Mouse (Mus musculus): ENCODE results near the gene Zfp446. TPM values are rescaled to one million over a fixed set of nuclear protein-coding genes. Genes with fewer than 3 reads are reported as not detected.

The Zfp446 gene
- total RNA-seq (2023), result 9.0 TPM

DNA sequence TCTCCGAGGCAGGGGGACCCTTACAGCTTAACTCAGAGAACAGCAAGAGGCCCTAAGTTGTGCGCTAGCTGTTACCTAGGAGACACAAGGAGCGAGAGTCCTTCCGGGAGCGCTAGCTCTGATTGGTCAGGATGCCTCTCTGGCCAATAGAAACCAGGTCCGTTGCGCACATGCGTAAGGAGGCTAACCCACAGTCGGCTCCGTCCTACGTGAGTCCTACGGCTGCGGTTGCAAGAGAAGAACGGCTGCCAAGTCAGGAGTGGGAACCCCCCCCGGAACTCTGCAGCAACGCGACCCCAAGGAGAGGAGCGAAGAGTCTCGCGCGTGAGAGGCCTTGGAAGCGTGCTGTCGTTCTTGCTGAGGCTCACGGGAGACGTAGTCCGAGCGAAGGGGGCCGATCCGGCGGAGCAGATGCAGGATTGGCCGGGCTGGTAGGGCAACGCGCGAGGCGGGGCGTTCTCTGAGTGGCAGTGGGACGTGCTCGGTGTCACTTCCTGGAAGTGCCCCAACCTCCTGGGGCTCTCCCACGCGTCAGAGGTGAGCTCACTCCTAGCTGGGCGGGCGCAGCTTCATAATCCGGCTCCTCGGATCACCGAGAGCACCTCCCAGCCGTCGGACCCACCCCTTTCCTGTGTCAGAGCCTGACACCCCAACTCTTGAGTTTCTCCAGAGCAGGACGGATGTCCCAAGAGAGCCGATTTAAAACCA lies at the start of gene Zfp446:
Gene Zfp446 (plus strand): TSS at position 167 of the 708 bp plus-strand sequence.

GRCm38 (mm10) chr7:12965678-12966091 lies 12.0 kb upstream of the Zfp446 start, which contains the start of gene Zfp324:
TSS of gene Zfp324 (plus strand) at chr7:12965838.

DNA sequence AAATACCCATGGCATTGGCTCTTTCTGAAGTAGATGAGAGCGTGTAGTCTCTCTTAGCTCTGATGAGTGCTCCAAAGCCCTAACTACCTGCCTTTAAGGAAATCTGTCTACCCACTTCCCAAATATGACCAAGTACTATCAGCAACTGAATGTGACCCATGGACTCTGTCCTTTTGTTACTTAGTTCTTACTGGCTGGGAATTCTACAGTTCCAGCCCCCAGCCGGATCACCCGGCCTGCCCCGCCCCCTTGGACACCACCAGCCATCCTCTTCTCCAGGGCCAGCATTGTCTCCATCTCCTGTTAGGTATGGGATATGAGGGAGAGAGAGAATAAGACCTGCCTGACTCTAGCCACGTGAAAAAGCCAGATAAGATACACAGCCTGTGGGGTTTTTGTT lies 20.4 kb downstream of the Zfp446 start, which contains the start of gene Slc27a5:
Gene Slc27a5 (minus strand): TSS at position 140 of the 400 bp plus-strand sequence.

DNA sequence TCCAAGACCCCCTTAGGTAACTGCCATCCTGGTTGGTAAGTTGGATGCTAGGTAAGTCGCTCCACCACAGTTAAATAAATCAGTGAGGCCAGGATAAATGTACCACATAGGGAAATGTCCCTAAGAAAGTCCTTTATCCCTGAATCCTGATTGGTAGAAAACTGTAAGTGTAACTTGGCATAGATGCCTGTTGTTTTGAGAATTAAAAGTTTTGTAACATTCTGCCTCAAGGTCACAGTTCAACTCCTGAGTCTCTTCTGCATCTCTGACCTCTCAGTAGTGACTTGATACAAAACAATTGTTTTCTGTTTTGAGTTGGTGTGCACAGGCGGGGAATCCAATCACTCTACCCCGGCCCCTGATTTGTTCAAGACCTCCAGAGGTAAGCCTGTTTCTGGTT lies 21.2 kb downstream of the Zfp446 start, which contains the start of gene Trim28:
Gene Trim28 (plus strand): TSS at position 264 of the 400 bp plus-strand sequence.

GRCm38 (mm10) chr7:13010005-13010908 lies 32.6 kb downstream of the Zfp446 start, which contains the start of gene Zbtb45:
TSS of gene Zbtb45 (minus strand) at chr7:13010034.

GRCm38 (mm10) chr7:13034148-13034977 lies 56.7 kb downstream of the Zfp446 start, which contains the start of gene Chmp2a:
TSS of gene Chmp2a (minus strand) at chr7:13034807.

Other genes starting within 250 kb of the Zfp446 start
- gene Vmn2r56, start 242.8 kb upstream of the Zfp446 start, total RNA-seq (2023), result not detected
- 18.7 TPM for gene Zscan18, start 174.2 kb upstream of the Zfp446 start, total RNA-seq (2023)
- 14.3 TPM for gene Zfp329, start 159.0 kb upstream of the Zfp446 start, total RNA-seq (2023)
- 94.9 TPM for gene Zfp110, start 143.1 kb upstream of the Zfp446 start, total RNA-seq (2023)
- 1.8 TPM for gene Zfp128, start 96.7 kb upstream of the Zfp446 start, total RNA-seq (2023)
- gene Zscan22, start 80.0 kb upstream of the Zfp446 start, total RNA-seq (2023), result 10.0 TPM
- gene Rps5, start 55.6 kb upstream of the Zfp446 start, total RNA-seq (2023), result 2,861 TPM
- gene Rnf225, start 50.4 kb upstream of the Zfp446 start, total RNA-seq (2023), result 1.0 TPM
- gene Zfp324, start 12.0 kb upstream of the Zfp446 start, total RNA-seq (2023), result 3.5 TPM
- gene Slc27a5, start 20.3 kb downstream of the Zfp446 start, total RNA-seq (2023), result 0.41 TPM
- 405 TPM for gene Trim28, start 21.3 kb downstream of the Zfp446 start, total RNA-seq (2023)
- gene Zbtb45, start 32.2 kb downstream of the Zfp446 start, total RNA-seq (2023), result 17.4 TPM
- 106 TPM for gene Chmp2a, start 57.0 kb downstream of the Zfp446 start, total RNA-seq (2023)
- gene Ube2m, start 60.4 kb downstream of the Zfp446 start, total RNA-seq (2023), result 84.1 TPM
- 0.44 TPM for gene Mzf1, start 76.9 kb downstream of the Zfp446 start, total RNA-seq (2023)
- gene Vmn1r85, start 117.3 kb downstream of the Zfp446 start, total RNA-seq (2023), result not detected
- not detected for gene Vmn1r86, start 142.1 kb downstream of the Zfp446 start, total RNA-seq (2023)
- gene Vmn1r87, start 162.3 kb downstream of the Zfp446 start, total RNA-seq (2023), result not detected
- 0.15 TPM for gene Vmn1r88, start 181.7 kb downstream of the Zfp446 start, total RNA-seq (2023)
- gene Vmn1r89, start 235.2 kb downstream of the Zfp446 start, total RNA-seq (2023), result not detected

Data from CD4-positive naive resting alpha-beta T cell, adult 57 days (primary cell).